Mouse (Mus musculus): Measurements from ENCODE around the gene Mrap2.

DNA sequence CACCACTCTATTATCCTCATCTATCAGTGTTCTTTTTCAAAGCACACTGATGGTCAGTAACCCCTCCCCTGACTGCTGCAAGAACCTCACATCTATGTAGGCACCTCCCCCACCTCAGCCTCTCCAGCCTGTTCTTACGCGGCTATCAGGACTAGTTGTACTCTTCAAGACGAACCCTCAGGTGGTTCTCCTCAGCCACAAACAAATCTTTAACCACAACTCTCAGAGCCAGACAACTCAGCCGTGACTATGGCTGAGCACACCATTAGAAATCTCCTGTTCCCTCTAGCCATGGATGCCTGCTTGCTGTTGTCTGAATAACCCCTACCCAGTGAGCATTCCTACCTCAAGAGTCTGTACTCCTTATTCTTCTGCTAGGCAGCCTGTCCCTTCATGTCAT is 69.1 kb downstream of the Mrap2 start:
- TF ChIP-seq CTCF (IDR thresholded peaks at IDR 0.05; ENCODE audit: extremely low read depth, insufficient read depth, low read length) (no peak), POLR2A (IDR thresholded peaks at IDR 0.05; ENCODE audit: extremely low read depth, insufficient read depth, low read length) (no peak)

Measured in cortical plate, adult 2 months (tissue).